Mouse (Mus musculus) right cerebral cortex, postnatal 4 days (tissue): ENCODE measurements around the gene Iqcf3.
"Not testable (repeated sequence)": the region's sequence is repeated elsewhere in the genome, so short reads cannot be mapped to it uniquely, and the experiment has no call there.

Experiments
- DNase-seq: peaks from one replicate; pipeline ENCODE4 v3.0.0-alpha.2; 2022

The Iqcf3 gene

GRCm38 (mm10) chr9:106561531-106561930 lies at the start of gene Iqcf3:
Gene Iqcf3 (minus strand): TSS chr9:106561631.
- no peak for DNase-seq

- DNase-seq, result no peak
Measured at GRCm38 (mm10) chr9:106610727-106611126, 49.3 kb upstream of the Iqcf3 start.

- DNase-seq, result peak; percentile 75
Measured at GRCm38 (mm10) chr9:106600546-106600945, 39.1 kb upstream of the Iqcf3 start.

GRCm38 (mm10) chr9:106598466-106598865 lies 37.0 kb upstream of the Iqcf3 start:
- no peak for DNase-seq

GRCm38 (mm10) chr9:106595836-106596235 lies 34.4 kb upstream of the Iqcf3 start:
- DNase-seq, result no peak

GRCm38 (mm10) chr9:106595402-106595801 lies 34.0 kb upstream of the Iqcf3 start:
- not testable (repeated sequence) for DNase-seq

GRCm38 (mm10) chr9:106592158-106592557 lies 30.7 kb upstream of the Iqcf3 start:
- DNase-seq, result no peak

- no peak for DNase-seq
Measured at GRCm38 (mm10) chr9:106582552-106582951, 21.1 kb upstream of the Iqcf3 start.

- no peak for DNase-seq
Measured at GRCm38 (mm10) chr9:106580016-106580415, 18.6 kb upstream of the Iqcf3 start.

- no peak for DNase-seq
Measured at GRCm38 (mm10) chr9:106576112-106576511, 14.7 kb upstream of the Iqcf3 start.

- DNase-seq, result no peak
Measured at GRCm38 (mm10) chr9:106573366-106573765, 11.9 kb upstream of the Iqcf3 start.

- DNase-seq, result no peak
Measured at GRCm38 (mm10) chr9:106572186-106572585, 10.8 kb upstream of the Iqcf3 start.

- DNase-seq, result no peak
Measured at GRCm38 (mm10) chr9:106570896-106571295, 9.5 kb upstream of the Iqcf3 start, which contains the start of gene Iqcf4. Gene Iqcf4 (minus strand): TSS chr9:106570996.

GRCm38 (mm10) chr9:106566437-106566836 lies 5.0 kb upstream of the Iqcf3 start:
- DNase-seq, result no peak

- no peak for DNase-seq
Measured at GRCm38 (mm10) chr9:106564025-106564424, 2.6 kb upstream of the Iqcf3 start.

GRCm38 (mm10) chr9:106562291-106562690 lies 860 bp upstream of the Iqcf3 start:
- no peak for DNase-seq

- no peak for DNase-seq
Measured at GRCm38 (mm10) chr9:106534975-106535374, 26.5 kb downstream of the Iqcf3 start.

- no peak for DNase-seq
Measured at GRCm38 (mm10) chr9:106534296-106534695, 27.1 kb downstream of the Iqcf3 start.

- no peak for DNase-seq
Measured at GRCm38 (mm10) chr9:106531833-106532232, 29.6 kb downstream of the Iqcf3 start.

GRCm38 (mm10) chr9:106519909-106520308 lies 41.5 kb downstream of the Iqcf3 start:
- no peak for DNase-seq

GRCm38 (mm10) chr9:106519433-106519832 lies 42.0 kb downstream of the Iqcf3 start:
- no peak for DNase-seq

GRCm38 (mm10) chr9:106514273-106514672 lies 47.2 kb downstream of the Iqcf3 start, which contains the start of gene Iqcf5:
Gene Iqcf5 (plus strand): TSS chr9:106514573.
- DNase-seq, result no peak

GRCm38 (mm10) chr9:106513566-106513965 lies 47.9 kb downstream of the Iqcf3 start:
- DNase-seq, result no peak

GRCm38 (mm10) chr9:106512729-106513450 lies 48.5 kb downstream of the Iqcf3 start:
- DNase-seq, result peak; percentile 19

- no peak for DNase-seq
Measured at GRCm38 (mm10) chr9:106509356-106509755, 52.1 kb downstream of the Iqcf3 start.
